In the genomic region with DNA sequence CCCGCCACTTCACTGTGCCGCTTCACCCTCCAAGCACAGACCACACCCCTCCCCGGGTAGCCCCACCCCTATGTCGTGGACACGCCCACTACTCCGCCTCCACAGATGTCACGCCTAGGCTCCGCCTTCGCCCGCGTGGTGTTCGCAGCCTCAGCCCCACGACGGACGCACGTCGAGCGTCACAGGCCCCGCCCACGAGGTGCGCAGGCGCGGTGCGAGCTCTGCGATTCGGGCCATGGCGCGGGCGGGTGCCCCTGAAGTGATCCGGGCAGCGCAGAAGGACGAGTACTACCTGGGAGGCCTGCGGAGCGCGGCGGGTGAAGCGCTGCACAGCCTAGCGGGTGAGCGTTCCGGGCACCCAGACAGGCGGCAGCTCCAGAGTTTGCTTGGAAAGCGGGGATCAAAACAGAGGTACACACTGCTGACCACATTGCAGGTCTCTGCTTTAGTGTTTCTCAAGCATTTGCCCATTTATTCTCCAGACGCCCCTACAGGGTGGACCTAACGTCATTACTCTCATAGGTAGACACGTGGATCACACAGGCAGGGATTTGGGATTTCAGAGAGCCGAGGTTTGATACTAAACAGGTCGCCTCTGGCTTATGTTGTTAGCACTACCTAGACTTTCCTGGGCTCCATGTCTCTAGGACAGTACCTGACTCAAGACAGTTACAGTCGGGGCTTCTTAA, we compare ENCODE assay signal across 7 mouse cellular contexts. TPM values are rescaled to one million over a fixed set of nuclear protein-coding genes. Genes with fewer than 3 reads are reported as not detected.
DNase-seq lines count a peak whose midpoint lies in the region; ATAC-seq lines count a peak whose summit lies in the region.

TSS of gene Pex10 (plus strand) at position 183 of the 689 bp plus-strand sequence.

- H3K4me1 ChIP-seq in intestine, embryonic 15.5 days (replicated peaks): peaks cover 11% of the 10 kb centered on the region; the same call in 1 of the 2 replicates
- H3K4me1 ChIP-seq in midbrain, embryonic 10.5 days: peaks cover 33% of the 10 kb centered on the region

- peaks cover 20% of the 10 kb centered on the region for H3K36me3 ChIP-seq in intestine, embryonic 15.5 days
- H3K36me3 ChIP-seq in midbrain, embryonic 10.5 days: peaks cover 40% of the 10 kb centered on the region

- peak within 1 kb of the TSS; percentile 75 for H3K27ac ChIP-seq in intestine, embryonic 15.5 days
- H3K27ac ChIP-seq in midbrain, embryonic 10.5 days (replicated peaks): peak within 1 kb of the TSS; percentile 87

- H3K9ac ChIP-seq in intestine, embryonic 15.5 days: peak within 1 kb of the TSS; percentile 75

- under 1% methylated on average over 48 of the region's 48 CpGs for WGBS in intestine, embryonic 15.5 days
- under 1% methylated on average over 48 of the region's 48 CpGs for WGBS in midbrain, embryonic 10.5 days

- intact Hi-C loops in gastrocnemius, postnatal 36 days (cut with DNase I): loop anchor here (1.0 to 5.0 kb wide), 2 partner anchors 120 to 190 kb away; no protein-coding TSS in a partner anchor
- intact Hi-C loops in left cerebral cortex, postnatal 25 days (cut with DNase I): loop anchor here (1.0 kb wide), 3 partner anchors 86 to 189 kb away; partner anchors contain the start of gene Pank4

- no peaks in the 10 kb centered on the region for H3K9me3 ChIP-seq in intestine, embryonic 15.5 days
- no peaks in the 10 kb centered on the region for H3K9me3 ChIP-seq in midbrain, embryonic 10.5 days (replicated peaks)

- peak; percentile 99 for DNase-seq in adrenal gland, adult 2 months
- DNase-seq in embryo, embryonic 11.5 days (ENCODE audit: low read depth, low spot score): peak; percentile 97
- peak; percentile 94 to 95 for DNase-seq in gastrocnemius, postnatal 36 days
- peak; percentile 96 to 98 for DNase-seq in left cerebral cortex, postnatal 25 days (ENCODE audit: low spot score in 2 of 2)
- peak; percentile 98 for DNase-seq in midbrain, embryonic 10.5 days (ENCODE audit: low spot score)
- peak; percentile 96 for DNase-seq in right cerebral cortex, postnatal 4 days

- H3K27me3 ChIP-seq in intestine, embryonic 15.5 days (replicated peaks): no peaks in the 10 kb centered on the region
- H3K27me3 ChIP-seq in midbrain, embryonic 10.5 days (ENCODE audit: low read depth, poor library complexity, severe bottlenecking): no peaks in the 10 kb centered on the region

- peak; percentile 87 for ATAC-seq in intestine, embryonic 15.5 days

- peak within 1 kb of the TSS; percentile 61 for H3K4me3 ChIP-seq in intestine, embryonic 15.5 days (replicated peaks)
- H3K4me3 ChIP-seq in midbrain, embryonic 10.5 days: peak within 1 kb of the TSS; percentile 82

- peak within 1 kb of the TSS; percentile 64 for H3K4me2 ChIP-seq in intestine, embryonic 15.5 days (replicated peaks)

RNA-seq across cellular contexts. Expression of gene Pex10, which starts in this region (rescaled TPM):
- 10 to 100 TPM; 17.9 to 23.9 TPM for total RNA-seq in adrenal gland, adult 2 months (2021)
- 37.4 and 46.2 TPM in 2 replicates for polyA plus RNA-seq in adrenal gland, adult 2 months (2012; rRNA removed)
- 10 to 100 TPM; 11.9 to 13.2 TPM for total RNA-seq in gastrocnemius, postnatal 36 days (2021)
- polyA plus RNA-seq in intestine, embryonic 15.5 days (2015; fragmentation: Nextera tagmentation; extraction: Ambion mirVana): 23.3 and 26.0 TPM in 2 replicates
- 10 to 100 TPM; 18.7 to 20.2 TPM for total RNA-seq in left cerebral cortex, postnatal 25 days (2021)
- 21.0 and 21.1 TPM in 2 replicates for polyA plus RNA-seq in midbrain, embryonic 10.5 days (2016; fragmentation: Nextera tagmentation; extraction: Ambion mirVana)

Comparison
In these comparisons a context has a peak if more than half of its experiments do, and no peak if none do; other contexts are left out.
1. Peak in every context shown above with its lines: DNase-seq, ATAC-seq, H3K4me3 ChIP-seq and H3K27ac ChIP-seq.